Mouse (Mus musculus) cerebellum, adult 2 months (tissue): ENCODE measurements at regions not wholly inside any gene's neighbourhood (a gene's known extent, or its start where the extent isn't known, plus 50 kb on each side); places are given as distances from the start of the nearest gene placed in this dataset.

Experiments used
- CTCF ChIP-seq: fragments of 200-500 bp; IDR thresholded peaks from 2 replicates; pipeline ENCODE4 v1.5.1; 2011; ENCODE audit warnings: low read depth, mild to moderate bottlenecking, control low read depth, low read length, moderate library complexity, borderline replicate concordance; ENCODE audit not compliant: insufficient read depth
- POLR2A ChIP-seq: fragments of 200-500 bp; IDR thresholded peaks from 2 replicates; pipeline ENCODE4 v1.6.1; 2011; ENCODE audit warnings: low read length, control low read depth, borderline replicate concordance; ENCODE audit not compliant: insufficient read depth

- TF ChIP-seq POLR2A: no peak
- no peak for TF ChIP-seq CTCF
Observed at GRCm38 (mm10) chr12:50842744-50843143, 193.8 kb upstream of the Prkd1 start.
